Mouse (Mus musculus) lung, adult 2 months (tissue): Measurements from ENCODE around the gene Mlst8. TPM values are rescaled to one million over a fixed set of nuclear protein-coding genes. Genes with fewer than 3 reads are reported as not detected.

Experiments used
- DNase-seq: peaks from one replicate; pipeline ENCODE4 v3.0.0; 2022
- H3K4me1 ChIP-seq: fragments of 200-500 bp; 2 replicates; pipeline ENCODE4 v1.6.1; 2011; ENCODE audit warnings: low read length; ENCODE audit not compliant: control insufficient read depth, insufficient read depth
- H3K4me3 ChIP-seq: fragments of 200-500 bp; replicated peaks from 2 replicates; pipeline ENCODE3; 2011; ENCODE audit warnings: low read depth, mild to moderate bottlenecking, control low read depth, low read length; ENCODE audit errors: extremely low read depth
- CTCF ChIP-seq: fragments of 200-500 bp; IDR thresholded peaks from 2 replicates; pipeline ENCODE4 v1.5.1; 2011; ENCODE audit warnings: mild to moderate bottlenecking, low read length, control low read depth; ENCODE audit not compliant: insufficient read depth
- POLR2A ChIP-seq: fragments of 200-500 bp; IDR thresholded peaks from 2 replicates; pipeline ENCODE4 v1.6.1; 2011; ENCODE audit warnings: low read depth, mild to moderate bottlenecking, control low read depth, low read length, borderline replicate concordance; ENCODE audit errors: extremely low read depth
- WGBS: fragments of 180-500 bp; shearing (Covaris S2); methylation state at CpG from one replicate; pipeline ENCODE4 v1.1.7; 2018; 5-methylcytosine and 5-hydroxymethylcytosine counted together
- polyA plus RNA-seq: library from polyadenylated mRNA; depleted of rRNA; stranded (reverse); fragments of >200 nt; gene quantifications from 2 replicates; pipeline ENCODE4 v1.2.3, GENCODE M21; 2012

Mlst8 gene
- polyA plus RNA-seq, 1 experiment, result 43.2 TPM

DNA sequence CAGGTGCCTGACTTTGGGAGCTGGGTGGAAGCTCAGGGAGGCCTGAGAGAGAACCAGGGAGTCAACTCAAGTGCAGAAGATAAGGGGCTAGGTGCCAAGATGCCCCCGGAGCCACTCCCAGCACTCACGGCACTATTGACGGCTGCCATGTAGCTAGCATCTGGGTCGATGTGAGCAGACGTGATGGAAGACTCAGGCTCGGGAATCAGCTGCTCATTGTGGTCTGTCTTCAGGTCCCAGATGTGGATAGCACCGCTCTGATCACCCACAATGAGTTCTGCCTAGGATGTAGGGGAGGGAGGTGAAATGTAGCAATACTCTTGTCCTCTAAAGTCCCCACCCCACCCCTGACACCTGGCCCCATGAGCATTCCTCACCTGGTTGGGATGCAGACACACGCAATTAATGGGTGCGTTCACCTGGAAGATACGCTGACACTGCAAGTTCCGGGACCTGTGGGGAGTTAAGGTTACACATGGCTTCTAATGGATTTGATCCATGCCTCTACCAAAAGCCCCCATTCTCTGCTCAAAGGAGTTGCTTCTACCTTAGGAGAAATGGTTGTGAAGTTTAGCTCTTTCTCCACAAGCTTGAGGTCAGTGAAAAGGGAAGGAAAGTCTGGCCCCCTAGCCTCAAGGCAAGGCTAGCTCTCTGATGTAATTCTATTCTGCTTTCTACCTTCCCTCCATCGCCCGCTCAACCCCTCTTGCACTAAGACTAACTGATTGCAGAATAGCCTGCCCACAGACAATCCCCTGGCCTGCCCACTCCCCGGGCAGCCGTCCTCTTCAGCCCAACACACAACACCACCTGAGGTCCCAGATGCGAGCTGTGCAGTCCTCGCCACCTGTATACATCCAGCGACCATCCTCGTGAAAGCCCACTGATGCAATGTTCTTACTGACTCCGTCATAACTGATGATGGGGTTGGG, 1.6 kb downstream of the Mlst8 start:
- H3K4me1 ChIP-seq, result peaks cover 7% of the 10 kb centered on the region
- TF ChIP-seq CTCF (no peak), POLR2A (no peak)
- 93% methylated on average over 20 of the region's 20 CpGs for WGBS
- no peak for DNase-seq
- H3K4me3 ChIP-seq, result no peak overlapping the region

- WGBS, result 92% methylated on average over 10 of the region's 10 CpGs
- no peak overlapping the region for H3K4me3 ChIP-seq
- DNase-seq, result no peak
- peaks cover 16% of the 10 kb centered on the region for H3K4me1 ChIP-seq
- no peak for TF ChIP-seq CTCF
- no peak for TF ChIP-seq POLR2A
Measured at GRCm38 (mm10) chr17:24476022-24476776, 2.7 kb downstream of the Mlst8 start.

- no peak for DNase-seq
- Histone ChIP-seq H3K4me3 (no peak overlapping the region), H3K4me1 (peaks cover 19% of the 10 kb centered on the region)
- TF ChIP-seq CTCF (no peak), POLR2A (no peak)
- 87% methylated on average over 6 of the region's 6 CpGs for WGBS
Measured at GRCm38 (mm10) chr17:24475586-24475985, 3.3 kb downstream of the Mlst8 start.

DNA sequence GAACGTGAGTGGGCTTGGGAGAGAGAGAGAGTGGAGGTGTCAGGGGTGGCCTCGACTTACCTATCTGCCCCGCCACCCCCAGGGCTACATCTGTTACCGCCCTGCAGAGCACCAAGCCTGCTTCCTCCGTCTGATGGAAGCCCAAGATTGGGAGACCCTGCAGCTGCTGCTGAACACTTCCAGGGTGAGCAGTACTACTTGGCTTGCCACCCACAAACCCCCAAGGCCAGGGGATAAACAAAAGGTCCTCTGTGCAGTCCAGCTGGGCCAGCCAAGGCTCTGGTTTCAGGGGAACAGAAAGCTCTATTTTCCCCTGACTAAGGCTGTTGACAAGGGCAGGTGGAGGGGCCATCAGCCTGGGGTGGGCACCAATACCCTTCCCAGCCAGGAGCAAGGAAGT, 4.3 kb downstream of the Mlst8 start:
- no peak for DNase-seq
- WGBS, result 88% methylated on average over 5 of the region's 5 CpGs
- H3K4me1 ChIP-seq, result peaks cover 19% of the 10 kb centered on the region
- no peak overlapping the region for H3K4me3 ChIP-seq
- TF ChIP-seq CTCF (no peak), POLR2A (no peak)

DNA sequence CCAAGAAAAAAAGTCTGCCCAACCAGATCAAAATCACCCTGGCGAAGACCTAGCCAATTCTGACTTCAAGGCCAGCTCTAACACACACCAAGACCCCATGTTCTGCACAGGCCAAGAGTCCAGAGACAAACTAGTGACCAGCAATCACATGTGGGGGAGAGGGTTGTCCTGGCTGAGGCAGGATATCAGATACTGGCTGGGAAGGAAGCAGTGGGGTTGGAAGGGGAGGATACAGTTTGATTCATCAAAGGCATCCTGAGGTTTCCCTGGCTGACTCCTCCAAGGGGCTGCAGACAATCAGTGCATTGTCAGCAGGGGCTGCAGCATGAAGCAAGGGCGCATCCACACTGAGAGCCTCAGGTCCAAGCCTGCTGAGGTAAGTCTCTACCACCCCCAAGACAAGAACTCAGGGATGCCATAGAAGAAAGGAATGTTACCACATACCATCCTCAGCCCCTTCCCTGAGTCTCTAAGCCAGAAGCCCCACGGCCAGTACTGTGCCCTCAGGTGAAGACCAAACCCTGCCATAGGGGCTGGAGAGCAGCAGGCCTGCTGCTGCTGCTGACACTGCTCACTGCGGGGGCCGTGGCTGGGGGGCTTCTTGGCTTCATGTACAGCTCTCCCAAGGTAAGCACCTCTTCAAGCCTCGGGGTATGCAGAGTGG, 5.1 kb downstream of the Mlst8 start, which contains the start of gene Bricd5:
Gene Bricd5 (plus strand): TSS at position 273 of the 664 bp plus-strand sequence.
- peaks cover 19% of the 10 kb centered on the region for H3K4me1 ChIP-seq
- no peak within 1 kb of the TSS for H3K4me3 ChIP-seq
- TF ChIP-seq POLR2A, result no peak
- no peak for DNase-seq
- WGBS, result 83% methylated on average over 6 of the region's 6 CpGs

DNA sequence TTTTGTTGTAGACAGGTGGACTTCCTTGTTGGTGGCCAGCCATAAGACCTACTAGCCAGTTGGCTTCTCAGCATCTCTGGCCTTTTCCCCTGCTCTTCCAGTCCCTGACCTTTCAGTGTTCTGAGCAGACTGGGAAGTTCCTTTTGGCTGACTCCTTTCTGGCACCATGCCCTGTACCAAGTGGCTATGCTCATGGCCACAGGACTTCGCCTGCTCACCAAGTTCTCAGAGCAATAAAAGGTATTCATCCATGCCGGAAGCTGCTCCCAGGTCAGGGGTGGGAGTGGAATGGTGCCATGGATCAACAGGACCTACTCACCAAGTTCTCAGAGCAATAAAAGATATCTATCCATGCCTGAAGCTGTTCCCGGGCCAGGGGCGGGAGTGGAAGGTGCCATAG, 6.4 kb downstream of the Mlst8 start:
- TF ChIP-seq POLR2A, result no peak
- TF ChIP-seq CTCF, result no peak
- DNase-seq, result peak; percentile 48
- Histone ChIP-seq H3K4me3 (no peak overlapping the region), H3K4me1 (peaks cover 17% of the 10 kb centered on the region)
- WGBS, result 53% methylated on average over 4 of the region's 4 CpGs

GRCm38 (mm10) chr17:24470701-24471527, 8.0 kb downstream of the Mlst8 start:
- Histone ChIP-seq H3K4me3 (peak overlapping the region; percentile 83), H3K4me1 (peaks cover 17% of the 10 kb centered on the region)
- TF ChIP-seq POLR2A (no peak), CTCF (no peak)
- WGBS, result 1% methylated on average over 68 of the region's 68 CpGs
- no peak for DNase-seq

- DNase-seq, result peak; percentile 98
- peak within 1 kb of the TSS; percentile 83 for H3K4me3 ChIP-seq
- no peak for TF ChIP-seq CTCF
- TF ChIP-seq POLR2A, result peak; percentile 75; the same call in 1 of the 2 replicates
- peaks cover 17% of the 10 kb centered on the region for H3K4me1 ChIP-seq
- under 1% methylated on average over 68 of the region's 75 CpGs for WGBS
Measured at GRCm38 (mm10) chr17:24469910-24470602, 8.8 kb downstream of the Mlst8 start, which contains the start of the genes E4f1 and Pgp. Gene E4f1, minus strand, starts transcription at chr17:24470313. Gene Pgp, plus strand, starts transcription at chr17:24470392.
